Mouse (Mus musculus): ENCODE results near the gene Chga. TPM values are rescaled to one million over a fixed set of nuclear protein-coding genes. Genes with fewer than 3 reads are reported as not detected.

Chga gene
- total and polyA plus RNA-seq, 2 experiments from 2014 or later = 123 to 171 TPM

DNA sequence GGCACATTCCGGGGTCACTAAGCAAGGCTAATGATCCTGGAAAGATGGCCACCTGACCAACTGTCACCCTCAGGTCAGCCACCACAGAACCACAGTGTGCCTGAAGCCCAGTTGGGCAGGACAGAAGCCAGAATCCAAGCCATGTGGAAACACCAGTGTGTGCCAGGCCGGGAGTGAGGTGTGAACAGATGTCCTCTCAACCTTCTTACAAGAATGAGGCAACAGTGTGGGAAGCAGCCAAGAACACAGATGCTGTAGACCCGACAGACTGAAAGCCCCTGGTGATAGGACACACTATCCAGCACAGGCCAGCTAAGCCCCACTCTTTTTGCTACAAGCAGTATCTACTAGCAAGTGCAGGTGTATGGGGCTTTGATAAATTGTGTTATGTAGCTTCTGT lies 30.6 kb downstream of the Chga start:
- WGBS = 55% methylated on average over 3 of the region's 3 CpGs
- Histone ChIP-seq H3K4me2 (ENCODE audit: low read depth) (no peak overlapping the region), H3K4me3 (ENCODE audit: low read depth, low read length) (no peak overlapping the region), H3K36me3 (ENCODE audit: insufficient read depth) (peaks cover 27% of the 10 kb centered on the region), H3K9ac (no peak overlapping the region), H3K27ac (ENCODE audit: low read depth, low read length) (no peak overlapping the region), H3K27me3 (ENCODE audit: insufficient read depth, low read length) (no peaks in the 10 kb centered on the region), H3K4me1 (ENCODE audit: insufficient read depth) (no peaks in the 10 kb centered on the region), H3K9me3 (ENCODE audit: low read length) (no peaks in the 10 kb centered on the region)
- TF ChIP-seq CTCF (IDR thresholded peaks at IDR 0.05; ENCODE audit: low read depth) = no peak
- DNase-seq = peak; percentile 62
- ATAC-seq = peak; percentile 63

DNA sequence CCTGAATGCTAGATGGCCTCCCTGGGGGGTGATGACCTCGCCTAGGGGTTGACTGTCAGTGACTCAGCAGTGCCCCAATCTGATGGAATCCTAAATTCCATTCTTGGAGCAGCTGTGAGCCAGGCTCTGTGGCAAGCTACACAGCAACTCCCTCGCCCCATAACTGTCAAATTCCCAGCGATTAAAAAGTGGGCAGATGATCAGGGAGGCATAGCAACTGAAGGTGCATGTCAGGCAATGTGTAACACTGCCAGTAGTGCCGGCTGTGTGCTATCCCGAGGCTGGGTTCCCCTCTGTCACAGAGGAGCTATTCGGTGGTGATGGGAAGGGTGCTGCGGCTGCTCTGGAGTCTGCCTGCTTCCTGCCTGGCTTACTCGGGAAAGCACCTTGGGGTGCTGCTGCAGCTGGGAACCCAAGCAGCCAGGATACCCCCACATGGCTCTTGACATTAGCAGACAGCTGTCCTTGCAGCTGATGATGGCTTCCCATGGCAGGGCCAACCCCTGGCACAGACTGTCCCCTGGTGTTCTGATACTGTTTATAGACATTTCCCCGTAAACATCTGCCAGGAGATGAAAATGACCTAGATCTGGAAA lies 31.6 kb downstream of the Chga start:
- no peak overlapping the region for H3K9ac ChIP-seq
- no peaks in the 10 kb centered on the region for H3K27me3 ChIP-seq (ENCODE audit: insufficient read depth, low read length)
- H3K27ac ChIP-seq (ENCODE audit: low read depth, low read length) = no peak overlapping the region
- no peaks in the 10 kb centered on the region for H3K9me3 ChIP-seq (ENCODE audit: low read length)
- H3K4me2 ChIP-seq (ENCODE audit: low read depth) = no peak overlapping the region
- no peak overlapping the region for H3K4me3 ChIP-seq (ENCODE audit: low read depth, low read length)
- no peak for TF ChIP-seq CTCF (IDR thresholded peaks at IDR 0.05; ENCODE audit: low read depth)
- peak; percentile 57 for ATAC-seq
- H3K36me3 ChIP-seq (ENCODE audit: insufficient read depth) = peaks cover 23% of the 10 kb centered on the region
- no peak for DNase-seq
- H3K4me1 ChIP-seq (ENCODE audit: insufficient read depth) = no peaks in the 10 kb centered on the region
- 57% methylated on average over 9 of the region's 9 CpGs for WGBS

DNA sequence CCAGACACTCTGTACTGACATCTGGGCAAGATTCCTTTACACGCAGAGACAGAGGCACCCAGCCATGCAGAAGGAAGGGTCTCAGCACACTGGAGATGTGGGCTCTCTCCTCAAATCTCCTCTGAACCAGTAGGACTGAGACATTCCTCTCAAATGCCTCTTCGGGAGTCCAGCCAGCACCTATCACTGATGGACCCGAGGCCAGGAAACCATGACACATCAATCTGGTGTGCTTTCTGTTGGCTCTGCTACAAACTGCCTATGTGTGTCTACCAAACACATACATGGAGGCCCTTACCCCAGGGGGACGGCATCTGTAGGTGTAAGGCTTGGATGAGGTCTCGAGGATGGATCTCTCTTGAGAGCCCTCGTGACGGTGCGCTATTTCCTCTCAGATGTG lies 32.3 kb downstream of the Chga start:
- Histone ChIP-seq H3K27me3 (ENCODE audit: insufficient read depth, low read length) (no peaks in the 10 kb centered on the region), H3K9ac (no peak overlapping the region), H3K4me3 (ENCODE audit: low read depth, low read length) (no peak overlapping the region), H3K4me2 (ENCODE audit: low read depth) (no peak overlapping the region), H3K27ac (ENCODE audit: low read depth, low read length) (no peak overlapping the region), H3K4me1 (ENCODE audit: insufficient read depth) (no peaks in the 10 kb centered on the region), H3K9me3 (ENCODE audit: low read length) (no peaks in the 10 kb centered on the region), H3K36me3 (ENCODE audit: insufficient read depth) (peaks cover 22% of the 10 kb centered on the region)
- ATAC-seq (no peak), DNase-seq (no peak)
- no peak for TF ChIP-seq CTCF (IDR thresholded peaks at IDR 0.05; ENCODE audit: low read depth)
- 84% methylated on average over 8 of the region's 8 CpGs for WGBS

DNA sequence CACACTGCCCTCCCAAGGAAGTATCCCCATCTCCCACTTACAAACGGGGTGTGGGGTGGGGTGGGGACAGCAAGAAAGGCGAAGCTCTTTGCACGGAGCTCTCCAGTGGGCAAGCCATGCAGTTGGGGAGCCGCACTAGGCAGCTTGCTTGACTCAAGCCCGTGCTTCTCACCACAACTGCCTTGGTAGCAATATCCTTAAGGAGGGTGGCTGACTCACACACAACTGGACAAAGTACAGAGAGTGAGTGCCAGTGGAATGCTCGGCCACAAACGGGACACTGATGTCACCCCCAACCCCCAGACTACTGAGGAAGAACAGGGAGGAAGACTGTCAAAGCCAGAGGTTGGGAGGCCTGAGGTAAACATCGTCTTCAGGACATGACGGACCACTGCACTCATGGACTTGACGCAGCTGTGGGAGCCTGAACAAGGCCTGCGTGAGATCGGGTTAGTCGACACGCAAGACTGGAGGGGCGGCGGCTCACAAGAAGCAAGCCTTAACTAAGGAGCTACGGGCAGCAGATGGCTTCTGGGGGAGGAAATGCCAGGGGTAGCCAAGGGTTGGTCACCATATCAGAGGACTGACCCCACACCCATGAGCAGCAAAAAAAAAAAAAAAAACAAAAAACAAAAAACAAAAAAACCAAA lies 36.1 kb downstream of the Chga start:
- Histone ChIP-seq H3K27me3 (ENCODE audit: insufficient read depth, low read length) (no peaks in the 10 kb centered on the region), H3K4me1 (ENCODE audit: insufficient read depth) (no peaks in the 10 kb centered on the region), H3K4me2 (ENCODE audit: low read depth) (no peak overlapping the region), H3K4me3 (ENCODE audit: low read depth, low read length) (no peak overlapping the region), H3K27ac (ENCODE audit: low read depth, low read length) (no peak overlapping the region), H3K9ac (no peak overlapping the region), H3K36me3 (ENCODE audit: insufficient read depth) (0 out of 2 replicates have a peak, but pooled peaks cover 8% of the 10 kb centered on the region), H3K9me3 (ENCODE audit: low read length) (no peaks in the 10 kb centered on the region)
- WGBS = 92% methylated on average over 17 of the region's 17 CpGs
- no peak for TF ChIP-seq CTCF (IDR thresholded peaks at IDR 0.05; ENCODE audit: low read depth)
- no peak for ATAC-seq
- DNase-seq = no peak

DNA sequence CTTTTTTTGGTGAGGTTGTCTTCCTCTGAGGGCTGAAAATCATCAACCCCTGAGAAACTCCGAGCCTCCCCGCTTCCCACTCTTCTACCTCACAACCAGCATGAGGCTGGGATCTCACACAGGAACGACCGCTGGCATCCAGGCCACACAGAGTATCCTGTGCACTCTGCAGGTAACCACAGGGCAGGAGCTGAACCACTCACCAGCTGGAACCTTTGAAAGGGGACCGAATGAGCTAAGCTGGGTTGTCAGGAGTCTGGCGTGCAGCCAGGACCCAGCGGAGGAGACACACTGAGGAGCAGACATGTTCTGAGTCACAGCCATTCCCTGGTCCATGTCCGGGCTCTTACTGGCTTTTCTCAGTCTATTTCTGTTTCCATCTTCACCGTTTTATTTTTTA lies 38.9 kb downstream of the Chga start:
- H3K36me3 ChIP-seq (ENCODE audit: insufficient read depth) = no peaks in the 10 kb centered on the region
- peak overlapping the region; percentile 23 for H3K27ac ChIP-seq (ENCODE audit: low read depth, low read length)
- H3K27me3 ChIP-seq (ENCODE audit: insufficient read depth, low read length) = no peaks in the 10 kb centered on the region
- ATAC-seq (peak; percentile 55), DNase-seq (peak; percentile 59)
- no peak overlapping the region for H3K9ac ChIP-seq
- H3K4me2 ChIP-seq (ENCODE audit: low read depth) = no peak overlapping the region
- 28% methylated on average over 9 of the region's 9 CpGs for WGBS
- TF ChIP-seq CTCF (IDR thresholded peaks at IDR 0.05; ENCODE audit: low read depth) = no peak
- H3K9me3 ChIP-seq (ENCODE audit: low read length) = no peaks in the 10 kb centered on the region
- H3K4me1 ChIP-seq (ENCODE audit: insufficient read depth) = no peaks in the 10 kb centered on the region
- H3K4me3 ChIP-seq (ENCODE audit: low read depth, low read length) = no peak overlapping the region

DNA sequence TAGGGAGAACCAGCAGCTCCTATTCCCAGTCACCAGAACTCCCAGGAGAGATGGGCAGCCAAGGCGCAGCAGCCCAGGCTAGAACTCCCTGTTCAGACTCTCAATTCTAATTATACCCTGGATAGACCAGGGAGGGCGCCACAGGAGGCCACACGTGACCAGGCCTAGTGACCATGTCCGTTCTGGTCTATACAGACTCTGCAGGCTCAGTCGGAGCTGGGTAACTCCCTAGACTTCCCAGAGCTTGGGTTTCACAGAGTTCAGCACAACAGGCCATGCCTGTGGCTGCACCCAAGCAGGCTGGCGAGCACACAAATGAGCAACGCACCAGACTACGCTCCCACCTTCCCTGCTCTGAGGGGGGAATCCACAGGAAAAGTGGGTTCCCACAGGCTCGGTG lies 39.9 kb downstream of the Chga start:
- no peak overlapping the region for H3K4me2 ChIP-seq (ENCODE audit: low read depth)
- 62% methylated on average over 9 of the region's 9 CpGs for WGBS
- no peaks in the 10 kb centered on the region for H3K27me3 ChIP-seq (ENCODE audit: insufficient read depth, low read length)
- H3K36me3 ChIP-seq (ENCODE audit: insufficient read depth) = no peaks in the 10 kb centered on the region
- H3K27ac ChIP-seq (ENCODE audit: low read depth, low read length) = no peak overlapping the region
- no peak for TF ChIP-seq CTCF (IDR thresholded peaks at IDR 0.05; ENCODE audit: low read depth)
- ATAC-seq (peak; percentile 7; the same call in 1 of the 2 replicates), DNase-seq (no peak)
- H3K9me3 ChIP-seq (ENCODE audit: low read length) = no peaks in the 10 kb centered on the region
- H3K4me3 ChIP-seq (ENCODE audit: low read depth, low read length) = no peak overlapping the region
- no peak overlapping the region for H3K9ac ChIP-seq
- H3K4me1 ChIP-seq (ENCODE audit: insufficient read depth) = no peaks in the 10 kb centered on the region

DNA sequence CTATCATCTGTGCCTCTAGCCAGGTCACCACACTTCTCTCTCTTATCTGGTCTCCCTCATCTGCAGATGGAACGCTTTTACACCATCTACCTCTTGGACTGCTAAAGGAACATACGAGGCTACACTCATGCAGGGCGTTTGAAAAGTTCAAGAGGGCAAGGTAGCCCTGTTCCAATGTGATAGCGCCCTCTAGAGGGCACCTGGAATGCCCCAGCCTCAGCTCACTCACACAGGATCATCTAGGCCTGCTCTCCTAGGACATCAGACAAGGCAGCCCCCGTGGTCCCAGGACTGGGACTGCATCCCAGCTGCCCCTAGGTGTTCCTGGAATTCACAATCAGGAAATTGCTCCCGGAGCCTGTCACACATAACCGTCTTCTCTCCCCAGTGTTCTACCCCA lies 41.6 kb downstream of the Chga start:
- Histone ChIP-seq H3K27ac (ENCODE audit: low read depth, low read length) (no peak overlapping the region), H3K36me3 (ENCODE audit: insufficient read depth) (no peaks in the 10 kb centered on the region), H3K4me2 (ENCODE audit: low read depth) (no peak overlapping the region), H3K4me3 (ENCODE audit: low read depth, low read length) (no peak overlapping the region), H3K27me3 (ENCODE audit: insufficient read depth, low read length) (no peaks in the 10 kb centered on the region), H3K9ac (no peak overlapping the region), H3K4me1 (ENCODE audit: insufficient read depth) (0 out of 2 replicates have a peak, but pooled peaks cover 2% of the 10 kb centered on the region), H3K9me3 (ENCODE audit: low read length) (no peaks in the 10 kb centered on the region)
- WGBS = 75% methylated on average over 7 of the region's 7 CpGs
- TF ChIP-seq CTCF (IDR thresholded peaks at IDR 0.05; ENCODE audit: low read depth) = peak; percentile 33
- DNase-seq (no peak), ATAC-seq (no peak)
